Mouse (Mus musculus): ENCODE measurements around the gene Tas2r123. TPM values are rescaled to one million over a fixed set of nuclear protein-coding genes. Genes with fewer than 3 reads are reported as not detected.

The Tas2r123 gene
- polyA plus RNA-seq, 1 experiment = not detected

- Histone ChIP-seq H3ac (ENCODE audit: control insufficient read depth, insufficient read length) (no peak within 1 kb of the TSS), H3K4me3 (no peak within 1 kb of the TSS), H3K79me2 (ENCODE audit: control insufficient read depth, insufficient read depth) (no peaks in the 10 kb centered on the region), H3K27me3 (ENCODE audit: control insufficient read depth, insufficient read depth, insufficient read length) (no peaks in the 10 kb centered on the region), H3K36me3 (ENCODE audit: control insufficient read depth, insufficient read depth) (no peaks in the 10 kb centered on the region), H3K4me2 (ENCODE audit: low read depth) (no peak within 1 kb of the TSS)
- no peak for TF ChIP-seq MAX (IDR thresholded peaks at IDR 0.05; ENCODE audit: low read depth)
- no peak for TF ChIP-seq MYOG (IDR thresholded peaks at IDR 0.05; ENCODE audit: control insufficient read depth in 1 of 3, insufficient read depth in 1 of 3, insufficient read length in 2 of 3, low read depth in 2 of 3)
- TF ChIP-seq USF1 (IDR thresholded peaks at IDR 0.05; ENCODE audit: low read depth) = no peak
- no peak for TF ChIP-seq SRF (IDR thresholded peaks at IDR 0.05; ENCODE audit: control insufficient read depth, insufficient read length, low read depth)
- TF ChIP-seq REST (IDR thresholded peaks at IDR 0.05; ENCODE audit: insufficient read depth, insufficient read length) = no peak
- no peak for TF ChIP-seq POLR2AphosphoS2 (IDR thresholded peaks at IDR 0.05; ENCODE audit: insufficient read length, low read depth)
- TF ChIP-seq TCF12 (IDR thresholded peaks at IDR 0.05; ENCODE audit: insufficient read depth, poor library complexity, severe bottlenecking) = no peak
- no peak for TF ChIP-seq TCF3 (IDR thresholded peaks at IDR 0.05; ENCODE audit: insufficient read length, low read depth)
- no peak for TF ChIP-seq POLR2A (IDR thresholded peaks at IDR 0.05; ENCODE audit: insufficient read length, low read depth)
- no peak for TF ChIP-seq E2F4 (IDR thresholded peaks at IDR 0.05; ENCODE audit: insufficient read depth)
- TF ChIP-seq CEBPB (IDR thresholded peaks at IDR 0.05; ENCODE audit: insufficient read depth, poor library complexity, severe bottlenecking) = no peak
- no peak for TF ChIP-seq MYOD1 (IDR thresholded peaks at IDR 0.05; ENCODE audit: control insufficient read depth in 1 of 3, insufficient read length in 2 of 3, low read depth in 2 of 3)
These were observed 45.8 kb downstream of the Tas2r123 start, which contains the start of gene Tas2r113 for GRCm38 (mm10) chr6:132892711-132893110. Tas2r113 (plus strand) TSS chr6:132893011.

Other genes with a start within 250 kb of the Tas2r123 start
- not detected for gene A630073D07Rik, start 195.6 kb upstream of the Tas2r123 start, polyA plus RNA-seq (2012; fragmentation: generic; extraction: Trizol)
- gene Tas2r120, start 190.2 kb upstream of the Tas2r123 start, polyA plus RNA-seq (2012; fragmentation: generic; extraction: Trizol) = not detected
- not detected for gene Tas2r121, start 146.1 kb upstream of the Tas2r123 start, polyA plus RNA-seq (2012; fragmentation: generic; extraction: Trizol)
- gene Tas2r122, start 135.2 kb upstream of the Tas2r123 start, polyA plus RNA-seq (2012; fragmentation: generic; extraction: Trizol) = not detected
- not detected for gene Tas2r115, start 109.1 kb upstream of the Tas2r123 start, polyA plus RNA-seq (2012; fragmentation: generic; extraction: Trizol)
- gene Tas2r124, start 92.4 kb upstream of the Tas2r123 start, polyA plus RNA-seq (2012; fragmentation: generic; extraction: Trizol) = not detected
- not detected for gene Tas2r102, start 85.0 kb upstream of the Tas2r123 start, polyA plus RNA-seq (2012; fragmentation: generic; extraction: Trizol)
- not detected for gene Tas2r136, start 69.0 kb upstream of the Tas2r123 start, polyA plus RNA-seq (2012; fragmentation: generic; extraction: Trizol)
- not detected for gene Tas2r117, start 44.3 kb upstream of the Tas2r123 start, polyA plus RNA-seq (2012; fragmentation: generic; extraction: Trizol)
- not detected for gene Tas2r116, start 8.3 kb downstream of the Tas2r123 start, polyA plus RNA-seq (2012; fragmentation: generic; extraction: Trizol)
- not detected for gene Tas2r110, start 20.9 kb downstream of the Tas2r123 start, polyA plus RNA-seq (2012; fragmentation: generic; extraction: Trizol)
- not detected for gene Tas2r113, start 45.9 kb downstream of the Tas2r123 start, polyA plus RNA-seq (2012; fragmentation: generic; extraction: Trizol)
- not detected for gene Tas2r125, start 62.5 kb downstream of the Tas2r123 start, polyA plus RNA-seq (2012; fragmentation: generic; extraction: Trizol)
- gene Tas2r129, start 104.0 kb downstream of the Tas2r123 start, polyA plus RNA-seq (2012; fragmentation: generic; extraction: Trizol) = not detected
- not detected for gene Tas2r131, start 110.8 kb downstream of the Tas2r123 start, polyA plus RNA-seq (2012; fragmentation: generic; extraction: Trizol)
- not detected for gene Tas2r109, start 133.8 kb downstream of the Tas2r123 start, polyA plus RNA-seq (2012; fragmentation: generic; extraction: Trizol)
- not detected for gene Tas2r103, start 190.0 kb downstream of the Tas2r123 start, polyA plus RNA-seq (2012; fragmentation: generic; extraction: Trizol)
- not detected for gene Tas2r140, start 208.7 kb downstream of the Tas2r123 start, polyA plus RNA-seq (2012; fragmentation: generic; extraction: Trizol)

All from myocyte (in vitro differentiated cells).